Mouse (Mus musculus) hindbrain, embryonic 15.5 days (tissue): ENCODE data around the gene Phyhd1. TPM values are rescaled to one million over a fixed set of nuclear protein-coding genes. Genes with fewer than 3 reads are reported as not detected.

Experiments
- ATAC-seq: fragments of 200-750 bp; cut with Nextera tagmentation; 2 replicates; pipeline ENCODE4 v1.8.0; 2017; ENCODE audit warnings: low read depth, moderate number of reproducible peaks, moderate TSS enrichment; ENCODE audit not compliant: low FRiP score
- H3K27ac ChIP-seq: fragments of 300-500 bp; sonication (generic); replicated peaks from 2 replicates; pipeline ENCODE4 v1.5.1; 2015; ENCODE audit warnings: mild to moderate bottlenecking, inconsistent platforms
- H3K27me3 ChIP-seq: fragments of 300-500 bp; sonication (generic); 2 replicates; pipeline ENCODE4 v1.6.1; 2015; ENCODE audit warnings: control low read depth, inconsistent platforms
- H3K36me3 ChIP-seq: fragments of 300-500 bp; sonication (generic); 2 replicates; pipeline ENCODE4 v1.6.1; 2015; ENCODE audit warnings: control low read depth, inconsistent platforms
- H3K4me1 ChIP-seq: fragments of 300-500 bp; sonication (generic); replicated peaks from 2 replicates; pipeline ENCODE4 v1.6.1; 2015; ENCODE audit warnings: control low read depth, inconsistent platforms
- H3K4me2 ChIP-seq: fragments of 300-500 bp; sonication (generic); 2 replicates; pipeline ENCODE4 v1.6.1; 2015; ENCODE audit warnings: moderate library complexity, mild to moderate bottlenecking, inconsistent platforms
- H3K4me3 ChIP-seq: fragments of 300-500 bp; sonication (generic); 2 replicates; pipeline ENCODE4 v1.5.1; 2015; ENCODE audit warnings: mild to moderate bottlenecking, inconsistent platforms
- H3K9ac ChIP-seq: fragments of 300-500 bp; sonication (generic); 2 replicates; pipeline ENCODE4 v1.6.1; 2015; ENCODE audit warnings: inconsistent platforms
- H3K9me3 ChIP-seq: fragments of 300-500 bp; sonication (generic); 2 replicates; pipeline ENCODE4 v1.6.1; 2016; ENCODE audit warnings: control low read depth, inconsistent platforms
- WGBS: fragments of 180-500 bp; shearing (Covaris S2); methylation state at CpG from one replicate; pipeline ENCODE4 v1.1.7; 2015; 5-methylcytosine and 5-hydroxymethylcytosine counted together
- polyA plus RNA-seq: library from polyadenylated mRNA; unstranded; fragments of >200 nt; fragmentation: Nextera tagmentation; extraction: Ambion mirVana; gene quantifications from 2 replicates; pipeline ENCODE4 v1.2.1, GENCODE M21; 2015

The Phyhd1 gene
- polyA plus RNA-seq, 1 experiment from 2014 or later, result 6.0 TPM

GRCm38 (mm10) chr2:30299966-30300365 lies 34.0 kb downstream of the Phyhd1 start:
- peaks cover 73% of the 10 kb centered on the region for H3K36me3 ChIP-seq
- H3K9me3 ChIP-seq, result no peaks in the 10 kb centered on the region
- no peak overlapping the region for H3K4me3 ChIP-seq

GRCm38 (mm10) chr2:30306087-30306486 lies 40.1 kb downstream of the Phyhd1 start:
- H3K4me1 ChIP-seq, result no peaks in the 10 kb centered on the region
- H3K27me3 ChIP-seq, result no peaks in the 10 kb centered on the region
- no peak for ATAC-seq
- no peak overlapping the region for H3K27ac ChIP-seq
- H3K9ac ChIP-seq, result no peak overlapping the region
- no peak overlapping the region for H3K4me3 ChIP-seq
- 94% methylated on average over 7 of the region's 7 CpGs for WGBS
- H3K36me3 ChIP-seq, result peaks cover 95% of the 10 kb centered on the region
- no peak overlapping the region for H3K4me2 ChIP-seq
- no peaks in the 10 kb centered on the region for H3K9me3 ChIP-seq

More at GRCm38 (mm10) chr2:30299966-30300365, 34.0 kb downstream of the Phyhd1 start:
- Histone ChIP-seq H3K27me3 (no peaks in the 10 kb centered on the region), H3K4me1 (no peaks in the 10 kb centered on the region), H3K4me2 (no peak overlapping the region), H3K9ac (no peak overlapping the region), H3K27ac (no peak overlapping the region)
- WGBS, result 92% methylated on average over 5 of the region's 5 CpGs
- ATAC-seq, result no peak

GRCm38 (mm10) chr2:30309351-30309750 lies 43.3 kb downstream of the Phyhd1 start:
- Histone ChIP-seq H3K36me3 (peaks cover 95% of the 10 kb centered on the region), H3K9me3 (no peaks in the 10 kb centered on the region), H3K27me3 (no peaks in the 10 kb centered on the region), H3K4me3 (no peak overlapping the region), H3K4me1 (no peaks in the 10 kb centered on the region), H3K4me2 (no peak overlapping the region), H3K27ac (no peak overlapping the region), H3K9ac (no peak overlapping the region)
- WGBS, result 92% methylated on average over 3 of the region's 3 CpGs
- no peak for ATAC-seq

- Histone ChIP-seq H3K4me3 (no peak overlapping the region), H3K27me3 (no peaks in the 10 kb centered on the region), H3K4me1 (no peaks in the 10 kb centered on the region), H3K9ac (no peak overlapping the region), H3K27ac (no peak overlapping the region), H3K4me2 (no peak overlapping the region), H3K36me3 (peaks cover 95% of the 10 kb centered on the region), H3K9me3 (no peaks in the 10 kb centered on the region)
- no peak for ATAC-seq
- WGBS, result 97% methylated on average over 2 of the region's 2 CpGs
Measured at GRCm38 (mm10) chr2:30311481-30311880, 45.5 kb downstream of the Phyhd1 start.

GRCm38 (mm10) chr2:30316136-30316535 lies 50.1 kb downstream of the Phyhd1 start:
- Histone ChIP-seq H3K9ac (no peak overlapping the region), H3K9me3 (no peaks in the 10 kb centered on the region), H3K27ac (no peak overlapping the region), H3K27me3 (no peaks in the 10 kb centered on the region), H3K36me3 (peaks cover 84% of the 10 kb centered on the region), H3K4me2 (no peak overlapping the region), H3K4me1 (no peaks in the 10 kb centered on the region), H3K4me3 (no peak overlapping the region)
- 96% methylated on average over 4 of the region's 4 CpGs for WGBS
- ATAC-seq, result no peak

- H3K4me3 ChIP-seq, result no peak overlapping the region
- no peaks in the 10 kb centered on the region for H3K27me3 ChIP-seq
- H3K4me2 ChIP-seq, result no peak overlapping the region
- 95% methylated on average over 5 of the region's 5 CpGs for WGBS
- H3K4me1 ChIP-seq, result no peaks in the 10 kb centered on the region
- H3K9me3 ChIP-seq, result no peaks in the 10 kb centered on the region
- ATAC-seq, result no peak
- no peak overlapping the region for H3K9ac ChIP-seq
- no peak overlapping the region for H3K27ac ChIP-seq
- H3K36me3 ChIP-seq, result peaks cover 87% of the 10 kb centered on the region
Measured at GRCm38 (mm10) chr2:30316955-30317354, 51.0 kb downstream of the Phyhd1 start.

GRCm38 (mm10) chr2:30319260-30319659 lies 53.3 kb downstream of the Phyhd1 start:
- no peaks in the 10 kb centered on the region for H3K9me3 ChIP-seq
- 93% methylated on average over 4 of the region's 4 CpGs for WGBS
- H3K4me2 ChIP-seq, result no peak overlapping the region
- H3K9ac ChIP-seq, result no peak overlapping the region
- no peak overlapping the region for H3K27ac ChIP-seq
- H3K4me3 ChIP-seq, result no peak overlapping the region
- H3K4me1 ChIP-seq, result no peaks in the 10 kb centered on the region
- H3K27me3 ChIP-seq, result no peaks in the 10 kb centered on the region
- ATAC-seq, result no peak
- H3K36me3 ChIP-seq, result peaks cover 87% of the 10 kb centered on the region

GRCm38 (mm10) chr2:30323111-30323510 lies 57.1 kb downstream of the Phyhd1 start:
- ATAC-seq, result no peak
- Histone ChIP-seq H3K4me2 (no peak overlapping the region), H3K4me3 (no peak overlapping the region), H3K36me3 (peaks cover 88% of the 10 kb centered on the region), H3K9me3 (no peaks in the 10 kb centered on the region), H3K27me3 (no peaks in the 10 kb centered on the region), H3K27ac (no peak overlapping the region), H3K4me1 (no peaks in the 10 kb centered on the region), H3K9ac (no peak overlapping the region)
- WGBS, result 91% methylated on average over 7 of the region's 7 CpGs

- Histone ChIP-seq H3K4me1 (no peaks in the 10 kb centered on the region), H3K36me3 (peaks cover 93% of the 10 kb centered on the region), H3K4me2 (no peak overlapping the region), H3K27ac (no peak overlapping the region), H3K27me3 (no peaks in the 10 kb centered on the region), H3K9ac (no peak overlapping the region), H3K4me3 (no peak overlapping the region), H3K9me3 (no peaks in the 10 kb centered on the region)
- ATAC-seq, result no peak
- WGBS, result 97% methylated on average over 5 of the region's 5 CpGs
Measured at GRCm38 (mm10) chr2:30325296-30325695, 59.3 kb downstream of the Phyhd1 start.

GRCm38 (mm10) chr2:30327276-30327675 lies 61.3 kb downstream of the Phyhd1 start:
- WGBS, result 95% methylated on average over 7 of the region's 7 CpGs
- no peak for ATAC-seq
- no peak overlapping the region for H3K9ac ChIP-seq

GRCm38 (mm10) chr2:30328791-30329190 lies 62.8 kb downstream of the Phyhd1 start:
- Histone ChIP-seq H3K4me3 (no peak overlapping the region), H3K27ac (no peak overlapping the region), H3K36me3 (peaks cover 94% of the 10 kb centered on the region), H3K4me2 (no peak overlapping the region), H3K4me1 (no peaks in the 10 kb centered on the region), H3K27me3 (no peaks in the 10 kb centered on the region), H3K9ac (no peak overlapping the region), H3K9me3 (no peaks in the 10 kb centered on the region)
- ATAC-seq, result no peak
- 90% methylated on average over 3 of the region's 3 CpGs for WGBS

More at GRCm38 (mm10) chr2:30327276-30327675, 61.3 kb downstream of the Phyhd1 start:
- H3K4me1 ChIP-seq, result no peaks in the 10 kb centered on the region
- H3K27ac ChIP-seq, result no peak overlapping the region
- H3K36me3 ChIP-seq, result peaks cover 94% of the 10 kb centered on the region
- H3K27me3 ChIP-seq, result no peaks in the 10 kb centered on the region
- no peak overlapping the region for H3K4me3 ChIP-seq
- no peak overlapping the region for H3K4me2 ChIP-seq
- no peaks in the 10 kb centered on the region for H3K9me3 ChIP-seq
